Mouse (Mus musculus) heart, embryonic 14.5 days (tissue): ENCODE measurements around the gene Lmbr1l. TPM values are rescaled to one million over a fixed set of nuclear protein-coding genes. Genes with fewer than 3 reads are reported as not detected.

Source experiments
- ATAC-seq: fragments of 200-750 bp; cut with Nextera tagmentation; 2 replicates; pipeline ENCODE4 v1.8.0; 2017; ENCODE audit warnings: low read depth, moderate TSS enrichment; ENCODE audit not compliant: insufficient number of reproducible peaks, insufficient read depth, low FRiP score
- H3K27ac ChIP-seq, 2 experiments: fragments of 200-500 bp in 1 of 2; fragments of 300-500 bp in 1 of 2; sonication (generic) in 1 of 2; replicated peaks in 1 of 2; 2 replicates each; pipeline ENCODE4 v1.5.1; 2012 to 2014; ENCODE audit warnings: low read depth in 2 of 2, low read length in 2 of 2, control low read depth in 1 of 2, mild to moderate bottlenecking in 1 of 2, mixed read lengths in 1 of 2; ENCODE audit not compliant: control insufficient read depth in 1 of 2, insufficient read depth in 1 of 2
- H3K27me3 ChIP-seq: fragments of 300-500 bp; sonication (generic); 2 replicates; pipeline ENCODE4 v1.6.1; 2014; ENCODE audit warnings: mild to moderate bottlenecking, low read length, control low read depth; ENCODE audit not compliant: control insufficient read depth, insufficient read depth
- H3K36me3 ChIP-seq: fragments of 300-500 bp; sonication (generic); 2 replicates; pipeline ENCODE4 v1.6.1; 2014; ENCODE audit warnings: mild to moderate bottlenecking, control low read depth, low read length, mixed read lengths; ENCODE audit not compliant: control insufficient read depth, insufficient read depth
- H3K4me1 ChIP-seq, 2 experiments: fragments of 200-500 bp in 1 of 2; fragments of 300-500 bp in 1 of 2; sonication (generic) in 1 of 2; 2 replicates each; pipeline ENCODE4 v1.6.1; 2012 to 2014; ENCODE audit warnings: low read length in 2 of 2, control low read depth in 1 of 2, mixed read lengths in 1 of 2; ENCODE audit not compliant: control insufficient read depth in 2 of 2, insufficient read depth in 2 of 2
- H3K4me2 ChIP-seq: fragments of 300-500 bp; sonication (generic); 2 replicates; pipeline ENCODE4 v1.6.1; 2014; ENCODE audit warnings: mild to moderate bottlenecking, low read length
- H3K4me3 ChIP-seq, 2 experiments: fragments of 200-500 bp in 1 of 2; fragments of 300-500 bp in 1 of 2; sonication (generic) in 1 of 2; 2 replicates each; pipeline ENCODE4 v1.5.1; 2012 to 2014; ENCODE audit warnings: low read length in 2 of 2, mild to moderate bottlenecking in 2 of 2, control low read depth in 1 of 2, low read depth in 1 of 2, moderate library complexity in 1 of 2; ENCODE audit not compliant: control insufficient read depth in 1 of 2, insufficient read depth in 1 of 2
- H3K9ac ChIP-seq: fragments of 300-500 bp; sonication (generic); 2 replicates; pipeline ENCODE4 v1.6.1; 2014; ENCODE audit warnings: mild to moderate bottlenecking, low read length
- H3K9me3 ChIP-seq: fragments of 300-500 bp; sonication (generic); 2 replicates; pipeline ENCODE4 v1.6.1; 2016; ENCODE audit warnings: low read length, control low read depth; ENCODE audit not compliant: control insufficient read depth
- WGBS: fragments of 180-500 bp; shearing (Covaris S2); extraction: QIAGEN DNeasy Blood & Tissue Kit; methylation state at CpG from one replicate; pipeline ENCODE4 v1.1.7; 2014; 5-methylcytosine and 5-hydroxymethylcytosine counted together
- polyA plus RNA-seq: library from polyadenylated mRNA; unstranded; fragments of >200 nt; fragmentation: Nextera tagmentation; extraction: Ambion mirVana; gene quantifications from 2 replicates; pipeline ENCODE4 v1.2.1, GENCODE M21; 2014

The Lmbr1l gene
- polyA plus RNA-seq, 1 experiment from 2014 or later, result 5.7 TPM

- WGBS, result 70% methylated on average over 4 of the region's 4 CpGs
- Histone ChIP-seq H3K27ac (no peak overlapping the region), H3K36me3 (no peaks in the 10 kb centered on the region), H3K27me3 (peaks cover 47% of the 10 kb centered on the region), H3K4me1 (peaks cover 20 to 39% of the 10 kb centered on the region in 2 experiments), H3K9me3 (no peaks in the 10 kb centered on the region), H3K4me3 (no peak overlapping the region), H3K9ac (no peak overlapping the region), H3K4me2 (no peak overlapping the region)
- no peak for ATAC-seq
Observed at GRCm38 (mm10) chr15:98893036-98893435, 25.0 kb downstream of the Lmbr1l start.

DNA sequence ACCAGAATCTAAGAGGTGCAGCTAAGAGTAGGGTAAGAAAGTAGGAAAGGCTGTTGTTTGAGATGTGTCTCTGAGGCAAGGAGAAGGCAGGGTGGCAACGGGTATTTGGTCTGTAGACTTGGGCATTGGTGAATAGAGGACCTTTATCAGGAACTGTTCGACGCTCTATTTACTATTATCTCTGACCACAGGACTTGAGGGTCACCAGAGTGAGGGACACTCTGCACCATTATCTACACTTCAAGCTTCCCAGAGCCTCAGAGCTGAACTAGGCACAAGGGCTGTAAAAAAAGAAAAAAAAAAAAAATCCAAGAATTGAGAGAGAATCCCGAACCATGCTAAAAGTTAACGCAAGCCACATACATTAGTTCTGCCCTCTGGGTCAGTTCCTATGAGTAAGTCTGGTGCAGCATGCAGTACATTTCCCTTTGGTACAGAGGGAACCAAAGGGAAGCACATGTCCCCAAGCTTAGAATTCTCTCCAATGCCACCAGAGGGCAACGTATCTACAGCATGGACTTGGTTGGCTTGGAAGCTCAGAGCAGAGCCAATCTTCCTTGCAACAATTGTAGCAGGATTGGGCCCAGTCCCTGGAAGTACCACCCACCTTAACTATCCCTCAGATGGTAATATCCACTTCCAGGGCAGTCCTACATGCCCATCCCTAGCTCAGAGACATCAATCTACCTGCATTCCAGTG lies 26.0 kb downstream of the Lmbr1l start:
- Histone ChIP-seq H3K4me3 (no peak overlapping the region), H3K4me1 (peaks cover 16 to 30% of the 10 kb centered on the region in 2 experiments), H3K36me3 (no peaks in the 10 kb centered on the region), H3K4me2 (no peak overlapping the region), H3K27ac (no peak overlapping the region), H3K27me3 (peaks cover 38% of the 10 kb centered on the region), H3K9ac (no peak overlapping the region), H3K9me3 (no peaks in the 10 kb centered on the region)
- peak; percentile 29; the same call in 1 of the 2 replicates for ATAC-seq
- 21% methylated on average over 6 of the region's 6 CpGs for WGBS

GRCm38 (mm10) chr15:98891198-98891742 lies 26.8 kb downstream of the Lmbr1l start:
- 16% methylated on average over 19 of the region's 19 CpGs for WGBS
- Histone ChIP-seq H3K27ac (no peak overlapping the region), H3K9ac (peak overlapping the region; percentile 16; the same call in 1 of the 2 replicates), H3K4me3 (peak overlapping the region; percentile 6 to 21; a peak in 2 of 4 replicates), H3K4me2 (peak overlapping the region; percentile 46), H3K36me3 (no peaks in the 10 kb centered on the region), H3K9me3 (no peaks in the 10 kb centered on the region), H3K4me1 (peaks cover 14 to 24% of the 10 kb centered on the region in 2 experiments), H3K27me3 (peaks cover 30% of the 10 kb centered on the region)
- ATAC-seq, result no peak

DNA sequence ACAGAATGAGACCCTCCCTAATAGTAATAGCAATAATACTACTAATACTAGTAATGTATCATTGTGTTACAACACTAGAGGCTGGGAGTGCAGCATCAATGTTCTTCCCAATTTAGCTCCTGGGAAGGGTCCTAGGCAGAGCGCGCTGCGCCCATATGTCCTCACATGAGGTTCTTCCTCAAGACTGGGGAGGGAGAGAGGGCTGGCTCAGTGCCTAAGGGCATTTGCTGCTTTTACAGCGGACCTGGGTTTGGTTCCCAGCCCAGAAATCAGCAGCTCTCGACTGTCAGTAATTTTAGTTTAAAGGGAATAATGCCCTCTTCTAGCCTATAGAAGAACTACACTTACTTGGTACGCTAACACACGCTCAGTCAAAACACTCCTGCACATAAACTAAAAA lies 30.5 kb downstream of the Lmbr1l start:
- H3K4me1 ChIP-seq, result no peaks in the 10 kb centered on the region
- H3K9me3 ChIP-seq, result no peaks in the 10 kb centered on the region
- H3K27me3 ChIP-seq, result no peaks in the 10 kb centered on the region
- no peak overlapping the region for H3K27ac ChIP-seq
- 81% methylated on average over 7 of the region's 7 CpGs for WGBS
- H3K4me3 ChIP-seq, result no peak overlapping the region
- H3K36me3 ChIP-seq, result no peaks in the 10 kb centered on the region
- no peak overlapping the region for H3K9ac ChIP-seq
- no peak overlapping the region for H3K4me2 ChIP-seq
- no peak for ATAC-seq

- Histone ChIP-seq H3K4me2 (no peak overlapping the region), H3K4me1 (no peaks in the 10 kb centered on the region), H3K27me3 (no peaks in the 10 kb centered on the region), H3K9ac (no peak overlapping the region), H3K4me3 (no peak overlapping the region), H3K27ac (no peak overlapping the region), H3K9me3 (no peaks in the 10 kb centered on the region), H3K36me3 (no peaks in the 10 kb centered on the region)
- ATAC-seq, result no peak
- WGBS, result 60% methylated on average over 8 of the region's 8 CpGs
Observed at GRCm38 (mm10) chr15:98886667-98887387, 31.2 kb downstream of the Lmbr1l start.

- 63% methylated on average over 1 of the region's 1 CpGs for WGBS
Observed at GRCm38 (mm10) chr15:98884106-98884505, 33.9 kb downstream of the Lmbr1l start.

DNA sequence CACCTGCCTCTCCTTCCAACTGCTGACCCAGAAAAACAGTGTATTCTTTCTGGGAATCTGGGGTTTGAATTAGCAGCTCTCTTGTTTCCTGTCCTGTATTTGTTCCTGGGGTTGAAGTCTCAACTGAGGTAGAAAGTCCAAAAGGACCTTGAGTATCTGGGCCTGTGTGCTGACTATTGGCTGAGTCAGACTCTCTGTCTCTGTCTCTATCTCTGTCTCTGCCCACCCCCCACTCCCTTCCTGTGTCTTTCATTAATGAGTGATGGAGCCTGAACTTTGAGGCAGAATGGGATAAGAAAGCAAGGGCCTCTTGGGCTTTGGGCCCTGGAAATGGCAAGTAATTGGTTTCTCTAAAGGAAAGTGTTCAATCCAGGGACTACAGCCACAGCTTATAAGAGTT lies 34.4 kb downstream of the Lmbr1l start:
- Histone ChIP-seq H3K9me3 (no peaks in the 10 kb centered on the region), H3K4me1 (peaks cover 4 to 5% of the 10 kb centered on the region in 2 experiments; a peak in 3 of 4 replicates), H3K27ac (no peak overlapping the region), H3K9ac (no peak overlapping the region), H3K4me3 (no peak overlapping the region), H3K36me3 (no peaks in the 10 kb centered on the region), H3K4me2 (no peak overlapping the region), H3K27me3 (no peaks in the 10 kb centered on the region)
- ATAC-seq, result no peak

More at GRCm38 (mm10) chr15:98884106-98884505, 33.9 kb downstream of the Lmbr1l start:
- no peak overlapping the region for H3K4me2 ChIP-seq
- H3K27ac ChIP-seq, result no peak overlapping the region
- H3K9me3 ChIP-seq, result no peaks in the 10 kb centered on the region
- H3K27me3 ChIP-seq, result no peaks in the 10 kb centered on the region
- H3K36me3 ChIP-seq, result no peaks in the 10 kb centered on the region
- ATAC-seq, result no peak
- no peak overlapping the region for H3K4me3 ChIP-seq
- no peak overlapping the region for H3K9ac ChIP-seq
- H3K4me1 ChIP-seq, result peaks cover 4 to 5% of the 10 kb centered on the region in 2 experiments; a peak in 3 of 4 replicates
